Mouse (Mus musculus) hindbrain, embryonic 14.5 days (tissue): ENCODE measurements at regions not wholly inside any gene's neighbourhood (a gene's known extent, or its start where the extent isn't known, plus 50 kb on each side); places are given as distances from the start of the nearest gene placed in this dataset.

Source experiments
- ATAC-seq: fragments of 200-750 bp; cut with Nextera tagmentation; 2 replicates; pipeline ENCODE4 v1.8.0; 2017; ENCODE audit warnings: moderate number of reproducible peaks, mild to moderate bottlenecking, moderate TSS enrichment, moderate library complexity; ENCODE audit not compliant: low FRiP score
- DNase-seq: peaks from one replicate; pipeline ENCODE4 v3.0.0-alpha.2; 2015; ENCODE audit warnings: low spot score
- H3K27ac ChIP-seq: fragments of 300-500 bp; sonication (generic); 2 replicates; pipeline ENCODE4 v1.5.1; 2014; ENCODE audit warnings: mild to moderate bottlenecking, moderate library complexity
- H3K27me3 ChIP-seq: fragments of 300-500 bp; sonication (generic); 2 replicates; pipeline ENCODE4 v1.6.1; 2014; ENCODE audit warnings: mild to moderate bottlenecking, low read length, mixed read lengths; ENCODE audit not compliant: control insufficient read depth, insufficient read depth
- H3K36me3 ChIP-seq: fragments of 300-500 bp; sonication (generic); replicated peaks from 2 replicates; pipeline ENCODE4 v1.6.1; 2014; ENCODE audit not compliant: control insufficient read depth, insufficient read depth
- H3K4me1 ChIP-seq: fragments of 300-500 bp; sonication (generic); replicated peaks from 2 replicates; pipeline ENCODE4 v1.6.1; 2014; ENCODE audit warnings: antibody characterized with exemption, low read length, mixed read lengths; ENCODE audit not compliant: control insufficient read depth, insufficient read depth
- H3K4me2 ChIP-seq: fragments of 300-500 bp; sonication (generic); replicated peaks from 2 replicates; pipeline ENCODE4 v1.6.1; 2014; ENCODE audit warnings: mild to moderate bottlenecking, moderate library complexity
- H3K4me3 ChIP-seq: fragments of 300-500 bp; sonication (generic); replicated peaks from 2 replicates; pipeline ENCODE4 v1.5.1; 2014; ENCODE audit warnings: mild to moderate bottlenecking, low read length
- H3K9ac ChIP-seq: fragments of 300-500 bp; sonication (generic); 2 replicates; pipeline ENCODE4 v1.6.1; 2014
- H3K9me3 ChIP-seq: fragments of 300-500 bp; sonication (generic); 2 replicates; pipeline ENCODE4 v1.6.1; 2016; ENCODE audit warnings: low read length; ENCODE audit not compliant: control insufficient read depth
- WGBS: fragments of 180-500 bp; shearing (Covaris S2); extraction: QIAGEN DNeasy Blood & Tissue Kit; methylation state at CpG from one replicate; pipeline ENCODE4 v1.1.7; 2014; 5-methylcytosine and 5-hydroxymethylcytosine counted together

GRCm38 (mm10) chr4:8421285-8421684, 182.4 kb upstream of the Car8 start:
- no peak for ATAC-seq
- Histone ChIP-seq H3K27ac (no peak overlapping the region), H3K9ac (no peak overlapping the region), H3K4me2 (no peak overlapping the region), H3K36me3 (no peaks in the 10 kb centered on the region), H3K9me3 (no peaks in the 10 kb centered on the region), H3K4me3 (no peak overlapping the region), H3K27me3 (no peaks in the 10 kb centered on the region), H3K4me1 (no peaks in the 10 kb centered on the region)
- DNase-seq, result peak; percentile 11
- 90% methylated on average over 6 of the region's 6 CpGs for WGBS

- no peak overlapping the region for H3K27ac ChIP-seq
- no peak overlapping the region for H3K4me3 ChIP-seq
- DNase-seq (peak; percentile 22), ATAC-seq (no peak)
- no peaks in the 10 kb centered on the region for H3K4me1 ChIP-seq
- H3K9me3 ChIP-seq, result no peaks in the 10 kb centered on the region
- H3K27me3 ChIP-seq, result no peaks in the 10 kb centered on the region
- H3K4me2 ChIP-seq, result no peak overlapping the region
- WGBS, result 38% methylated on average over 1 of the region's 1 CpGs
- H3K36me3 ChIP-seq, result no peaks in the 10 kb centered on the region
- H3K9ac ChIP-seq, result no peak overlapping the region
Measured at GRCm38 (mm10) chr4:8418374-8419031, 179.7 kb upstream of the Car8 start.

GRCm38 (mm10) chr4:8417821-8418220, 179.0 kb upstream of the Car8 start:
- Histone ChIP-seq H3K27me3 (no peaks in the 10 kb centered on the region), H3K4me1 (no peaks in the 10 kb centered on the region), H3K27ac (no peak overlapping the region), H3K4me2 (no peak overlapping the region), H3K36me3 (no peaks in the 10 kb centered on the region), H3K9me3 (no peaks in the 10 kb centered on the region), H3K9ac (no peak overlapping the region), H3K4me3 (no peak overlapping the region)
- peak; percentile 21 for DNase-seq
- ATAC-seq, result no peak
- 34% methylated on average over 5 of the region's 5 CpGs for WGBS

- ATAC-seq, result no peak
- H3K27ac ChIP-seq, result no peak overlapping the region
Measured at GRCm38 (mm10) chr4:8413307-8413706, 174.5 kb upstream of the Car8 start.

GRCm38 (mm10) chr4:8400069-8400468, 161.2 kb upstream of the Car8 start:
- Histone ChIP-seq H3K4me2 (no peak overlapping the region), H3K4me1 (no peaks in the 10 kb centered on the region), H3K36me3 (no peaks in the 10 kb centered on the region), H3K27me3 (no peaks in the 10 kb centered on the region), H3K9me3 (no peaks in the 10 kb centered on the region), H3K9ac (no peak overlapping the region), H3K27ac (no peak overlapping the region), H3K4me3 (no peak overlapping the region)
- DNase-seq, result no peak
- 80% methylated on average over 2 of the region's 2 CpGs for WGBS
- ATAC-seq, result no peak

More at GRCm38 (mm10) chr4:8413307-8413706, 174.5 kb upstream of the Car8 start:
- DNase-seq, result no peak
- H3K9me3 ChIP-seq, result no peaks in the 10 kb centered on the region
- H3K9ac ChIP-seq, result no peak overlapping the region
- H3K4me2 ChIP-seq, result no peak overlapping the region
- no peaks in the 10 kb centered on the region for H3K36me3 ChIP-seq
- no peaks in the 10 kb centered on the region for H3K4me1 ChIP-seq
- H3K4me3 ChIP-seq, result no peak overlapping the region
- no peaks in the 10 kb centered on the region for H3K27me3 ChIP-seq

- Histone ChIP-seq H3K4me3 (no peak overlapping the region), H3K27me3 (no peaks in the 10 kb centered on the region), H3K4me1 (no peaks in the 10 kb centered on the region), H3K9me3 (no peaks in the 10 kb centered on the region), H3K27ac (no peak overlapping the region), H3K36me3 (no peaks in the 10 kb centered on the region), H3K4me2 (no peak overlapping the region), H3K9ac (no peak overlapping the region)
- DNase-seq (no peak), ATAC-seq (no peak)
- WGBS, result 94% methylated on average over 1 of the region's 1 CpGs
Measured at GRCm38 (mm10) chr4:8399430-8399829, 160.6 kb upstream of the Car8 start.

GRCm38 (mm10) chr4:8398969-8399368, 160.1 kb upstream of the Car8 start:
- WGBS, result 37% methylated on average over 4 of the region's 4 CpGs
- no peak overlapping the region for H3K9ac ChIP-seq
- H3K9me3 ChIP-seq, result no peaks in the 10 kb centered on the region
- no peak overlapping the region for H3K27ac ChIP-seq
- H3K4me2 ChIP-seq, result no peak overlapping the region
- no peaks in the 10 kb centered on the region for H3K4me1 ChIP-seq
- no peak overlapping the region for H3K4me3 ChIP-seq
- DNase-seq (no peak), ATAC-seq (peak; percentile 85)
- no peaks in the 10 kb centered on the region for H3K27me3 ChIP-seq
- no peaks in the 10 kb centered on the region for H3K36me3 ChIP-seq

GRCm38 (mm10) chr4:8383162-8383561, 144.3 kb upstream of the Car8 start:
- Histone ChIP-seq H3K9me3 (no peaks in the 10 kb centered on the region), H3K27me3 (no peaks in the 10 kb centered on the region), H3K36me3 (no peaks in the 10 kb centered on the region), H3K27ac (no peak overlapping the region), H3K4me3 (no peak overlapping the region), H3K4me1 (no peaks in the 10 kb centered on the region), H3K9ac (no peak overlapping the region), H3K4me2 (no peak overlapping the region)
- DNase-seq (no peak), ATAC-seq (no peak)
- 96% methylated on average over 11 of the region's 11 CpGs for WGBS

GRCm38 (mm10) chr4:8382125-8382417, 143.2 kb upstream of the Car8 start:
- Histone ChIP-seq H3K27me3 (no peaks in the 10 kb centered on the region), H3K4me2 (no peak overlapping the region), H3K9ac (no peak overlapping the region), H3K36me3 (no peaks in the 10 kb centered on the region), H3K4me3 (no peak overlapping the region), H3K27ac (0 out of 2 replicates have a peak overlapping the region, but pooled peaks have one; percentile 14), H3K9me3 (no peaks in the 10 kb centered on the region), H3K4me1 (no peaks in the 10 kb centered on the region)
- DNase-seq (no peak), ATAC-seq (peak; percentile 41)
- 51% methylated on average over 3 of the region's 3 CpGs for WGBS
